Mouse (Mus musculus): ENCODE results near the gene Klk1b4.

The Klk1b4 gene

GRCm38 (mm10) chr7:44253023-44253616, 45.9 kb downstream of the Klk1b4 start:
- DNase-seq (ENCODE audit: low spot score), result no peak

- no peak for DNase-seq (ENCODE audit: low spot score)
Measured at GRCm38 (mm10) chr7:44254930-44255329, 47.7 kb downstream of the Klk1b4 start.

- DNase-seq (ENCODE audit: low spot score), result no peak
Measured at GRCm38 (mm10) chr7:44257278-44257677, 50.0 kb downstream of the Klk1b4 start, which contains the start of gene Acp4. Acp4 (minus strand) TSS chr7:44257378.

GRCm38 (mm10) chr7:44260410-44260809, 53.2 kb downstream of the Klk1b4 start:
- DNase-seq (ENCODE audit: low spot score), result no peak

GRCm38 (mm10) chr7:44261147-44261546, 53.9 kb downstream of the Klk1b4 start, which contains the start of gene Gm15517:
Gm15517 (plus strand) TSS chr7:44261447.
- no peak for DNase-seq (ENCODE audit: low spot score)
